Mouse (Mus musculus) hindbrain, embryonic 11.5 days (tissue): ENCODE measurements around the gene Ptpn4. TPM values are rescaled to one million over a fixed set of nuclear protein-coding genes. Genes with fewer than 3 reads are reported as not detected.

Experiments
- ATAC-seq: fragments of 200-750 bp; cut with Nextera tagmentation; 2 replicates; pipeline ENCODE4 v1.8.0; 2017; ENCODE audit warnings: mild to moderate bottlenecking, moderate TSS enrichment, moderate library complexity; ENCODE audit not compliant: low FRiP score
- DNase-seq: peaks from one replicate; pipeline ENCODE4 v3.0.0-alpha.2; 2015; ENCODE audit warnings: low spot score
- H3K27ac ChIP-seq: fragments of 300-500 bp; sonication (generic); 2 replicates; pipeline ENCODE4 v1.5.1; 2014; ENCODE audit warnings: mild to moderate bottlenecking, low read depth, low read length
- H3K27me3 ChIP-seq: fragments of 300-500 bp; sonication (generic); 2 replicates; pipeline ENCODE4 v1.6.1; 2014; ENCODE audit warnings: mild to moderate bottlenecking, low read length, moderate library complexity, mixed read lengths; ENCODE audit not compliant: control insufficient read depth, insufficient read depth
- H3K36me3 ChIP-seq: fragments of 300-500 bp; sonication (generic); 2 replicates; pipeline ENCODE4 v1.6.1; 2014; ENCODE audit warnings: mild to moderate bottlenecking, low read length, moderate library complexity, mixed read lengths; ENCODE audit not compliant: control insufficient read depth, insufficient read depth
- H3K4me1 ChIP-seq: fragments of 300-500 bp; sonication (generic); replicated peaks from 2 replicates; pipeline ENCODE4 v1.6.1; 2014; ENCODE audit warnings: low read length, mixed read lengths; ENCODE audit not compliant: control insufficient read depth, insufficient read depth
- H3K4me2 ChIP-seq: fragments of 300-500 bp; sonication (generic); replicated peaks from 2 replicates; pipeline ENCODE4 v1.6.1; 2014; ENCODE audit warnings: mild to moderate bottlenecking, low read depth, low read length
- H3K4me3 ChIP-seq: fragments of 300-500 bp; sonication (generic); 2 replicates; pipeline ENCODE4 v1.5.1; 2014; ENCODE audit warnings: low read depth, low read length
- H3K9ac ChIP-seq: fragments of 300-500 bp; sonication (generic); 2 replicates; pipeline ENCODE4 v1.6.1; 2014; ENCODE audit warnings: low read depth, low read length
- H3K9me3 ChIP-seq: fragments of 300-500 bp; sonication (generic); 2 replicates; pipeline ENCODE4 v1.6.1; 2016; ENCODE audit warnings: low read length; ENCODE audit not compliant: control insufficient read depth
- WGBS: fragments of 180-500 bp; shearing (Covaris S2); extraction: QIAGEN DNeasy Blood & Tissue Kit; methylation state at CpG from one replicate; pipeline ENCODE4 v1.1.7; 2014; 5-methylcytosine and 5-hydroxymethylcytosine counted together
- polyA plus RNA-seq: library from polyadenylated mRNA; unstranded; fragments of >200 nt; fragmentation: Nextera tagmentation; extraction: Ambion mirVana; gene quantifications from 2 replicates; pipeline ENCODE4 v1.2.1, GENCODE M21; 2014

Gene Ptpn4
- polyA plus RNA-seq, 1 experiment from 2014 or later, result 18.9 TPM

- Histone ChIP-seq H3K4me3 (no peak overlapping the region), H3K9me3 (no peaks in the 10 kb centered on the region), H3K27ac (no peak overlapping the region), H3K27me3 (no peaks in the 10 kb centered on the region), H3K9ac (no peak overlapping the region), H3K4me1 (no peaks in the 10 kb centered on the region), H3K36me3 (no peaks in the 10 kb centered on the region), H3K4me2 (no peak overlapping the region)
- DNase-seq (no peak), ATAC-seq (no peak)
Measured at GRCm38 (mm10) chr1:119641090-119641812, 196.2 kb downstream of the Ptpn4 start.

DNA sequence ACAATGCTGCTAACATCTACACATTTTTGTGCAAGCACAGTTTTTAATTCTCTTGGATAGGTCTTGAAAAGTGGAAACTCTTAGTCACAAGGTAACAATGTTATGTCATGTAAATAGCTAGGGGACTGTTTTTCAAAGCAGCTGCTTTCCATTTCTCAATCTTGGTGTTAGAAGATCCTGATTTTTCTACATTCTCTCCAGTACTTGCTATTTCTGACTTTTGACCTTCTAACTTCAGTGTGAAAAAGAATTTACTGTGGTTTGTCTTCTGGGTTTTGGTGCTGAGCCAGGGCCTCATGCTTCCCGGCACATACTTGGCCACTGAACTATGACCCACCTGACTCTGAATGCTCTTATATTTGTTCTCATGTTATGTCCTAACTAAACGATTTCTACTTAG, 197.4 kb downstream of the Ptpn4 start:
- no peak overlapping the region for H3K4me2 ChIP-seq
- no peak overlapping the region for H3K9ac ChIP-seq
- H3K4me1 ChIP-seq, result no peaks in the 10 kb centered on the region
- H3K27ac ChIP-seq, result no peak overlapping the region
- WGBS, result 79% methylated on average over 2 of the region's 2 CpGs
- no peaks in the 10 kb centered on the region for H3K27me3 ChIP-seq
- no peak overlapping the region for H3K4me3 ChIP-seq
- H3K36me3 ChIP-seq, result no peaks in the 10 kb centered on the region
- H3K9me3 ChIP-seq, result no peaks in the 10 kb centered on the region
- no peak for DNase-seq
- ATAC-seq, result no peak

- no peaks in the 10 kb centered on the region for H3K9me3 ChIP-seq
- no peak overlapping the region for H3K9ac ChIP-seq
- H3K36me3 ChIP-seq, result no peaks in the 10 kb centered on the region
- no peaks in the 10 kb centered on the region for H3K4me1 ChIP-seq
- H3K27ac ChIP-seq, result no peak overlapping the region
- no peak overlapping the region for H3K4me3 ChIP-seq
- 84% methylated on average over 6 of the region's 6 CpGs for WGBS
- no peaks in the 10 kb centered on the region for H3K27me3 ChIP-seq
- no peak for DNase-seq
- no peak for ATAC-seq
- no peak overlapping the region for H3K4me2 ChIP-seq
Measured at GRCm38 (mm10) chr1:119637188-119638023, 200.0 kb downstream of the Ptpn4 start.

GRCm38 (mm10) chr1:119634746-119635145, 202.7 kb downstream of the Ptpn4 start:
- Histone ChIP-seq H3K27ac (no peak overlapping the region), H3K9me3 (no peaks in the 10 kb centered on the region), H3K4me1 (no peaks in the 10 kb centered on the region), H3K27me3 (no peaks in the 10 kb centered on the region), H3K9ac (no peak overlapping the region), H3K36me3 (no peaks in the 10 kb centered on the region), H3K4me3 (no peak overlapping the region), H3K4me2 (no peak overlapping the region)
- 38% methylated on average over 3 of the region's 3 CpGs for WGBS
- DNase-seq, result no peak
- ATAC-seq, result no peak; the same call in 1 of the 2 replicates

GRCm38 (mm10) chr1:119630428-119630827, 207.0 kb downstream of the Ptpn4 start:
- Histone ChIP-seq H3K9ac (no peak overlapping the region), H3K4me2 (no peak overlapping the region), H3K27me3 (no peaks in the 10 kb centered on the region), H3K9me3 (no peaks in the 10 kb centered on the region), H3K36me3 (no peaks in the 10 kb centered on the region), H3K4me1 (no peaks in the 10 kb centered on the region), H3K4me3 (no peak overlapping the region), H3K27ac (no peak overlapping the region)
- DNase-seq (no peak), ATAC-seq (no peak)
- WGBS, result 95% methylated on average over 1 of the region's 1 CpGs

GRCm38 (mm10) chr1:119626837-119627236, 210.6 kb downstream of the Ptpn4 start:
- H3K4me3 ChIP-seq, result no peak overlapping the region
- no peak overlapping the region for H3K4me2 ChIP-seq
- WGBS, result 91% methylated on average over 4 of the region's 4 CpGs
- H3K4me1 ChIP-seq, result no peaks in the 10 kb centered on the region
- no peaks in the 10 kb centered on the region for H3K36me3 ChIP-seq
- no peak overlapping the region for H3K27ac ChIP-seq
- ATAC-seq (no peak), DNase-seq (no peak)
- no peaks in the 10 kb centered on the region for H3K9me3 ChIP-seq
- H3K9ac ChIP-seq, result no peak overlapping the region
- no peaks in the 10 kb centered on the region for H3K27me3 ChIP-seq

- Histone ChIP-seq H3K4me3 (no peak overlapping the region), H3K27ac (no peak overlapping the region), H3K9me3 (no peaks in the 10 kb centered on the region), H3K9ac (no peak overlapping the region), H3K36me3 (no peaks in the 10 kb centered on the region), H3K4me2 (no peak overlapping the region), H3K27me3 (no peaks in the 10 kb centered on the region), H3K4me1 (no peaks in the 10 kb centered on the region)
- 48% methylated on average over 2 of the region's 2 CpGs for WGBS
- DNase-seq, result no peak
- ATAC-seq, result no peak
Measured at GRCm38 (mm10) chr1:119624444-119624843, 213.0 kb downstream of the Ptpn4 start.

DNA sequence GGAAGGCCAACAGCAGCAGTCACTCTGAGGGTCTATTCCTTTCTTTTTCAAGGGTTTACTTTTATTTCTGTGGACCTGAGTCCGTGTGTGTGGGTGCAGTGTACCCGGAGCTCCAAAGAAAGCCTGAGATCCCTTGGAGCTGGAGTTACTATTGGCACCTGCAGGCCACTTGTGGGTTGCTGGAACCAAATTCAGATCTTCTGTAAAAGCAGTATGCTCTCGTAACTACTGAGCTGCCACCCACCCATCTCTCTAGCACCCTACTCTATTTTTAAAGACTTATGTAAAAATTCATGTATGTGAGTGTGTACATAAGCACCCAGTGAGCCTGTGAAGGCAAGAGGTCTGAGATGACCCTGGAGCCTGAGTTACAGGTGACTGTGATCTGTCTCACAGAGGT, 232.0 kb downstream of the Ptpn4 start:
- 0 out of 2 replicates have a peak, but pooled peaks cover 2% of the 10 kb centered on the region for H3K36me3 ChIP-seq
- H3K9ac ChIP-seq, result no peak overlapping the region
- H3K27ac ChIP-seq, result no peak overlapping the region
- ATAC-seq (no peak), DNase-seq (no peak)
- H3K27me3 ChIP-seq, result no peaks in the 10 kb centered on the region
- H3K4me1 ChIP-seq, result no peaks in the 10 kb centered on the region
- H3K4me3 ChIP-seq, result no peak overlapping the region
- no peak overlapping the region for H3K4me2 ChIP-seq
- no peaks in the 10 kb centered on the region for H3K9me3 ChIP-seq
- WGBS, result 86% methylated on average over 3 of the region's 3 CpGs
